Mouse (Mus musculus) testis, postnatal 10 days (tissue): ENCODE results near the gene Barhl2.
A peak's percentile ranks its signal among the peaks of the same experiment; 100 is the strongest.

Experiments used
- DNase-seq: peaks from one replicate; pipeline ENCODE4 v3.0.0; 2021; ENCODE audit warnings: low spot score

The Barhl2 gene

GRCm38 (mm10) chr5:106455106-106455920, 2.7 kb downstream of the Barhl2 start:
- DNase-seq, result no peak

- no peak for DNase-seq
These were observed 3.4 kb downstream of the Barhl2 start for GRCm38 (mm10) chr5:106454411-106455105.

- no peak for DNase-seq
These were observed 4.1 kb downstream of the Barhl2 start for GRCm38 (mm10) chr5:106453886-106454321.

GRCm38 (mm10) chr5:106453181-106453885, 4.6 kb downstream of the Barhl2 start:
- DNase-seq, result no peak

GRCm38 (mm10) chr5:106452686-106453085, 5.3 kb downstream of the Barhl2 start:
- DNase-seq, result no peak

- DNase-seq, result no peak
These were observed 6.1 kb downstream of the Barhl2 start for GRCm38 (mm10) chr5:106451681-106452440.

- no peak for DNase-seq
These were observed 7.4 kb downstream of the Barhl2 start for GRCm38 (mm10) chr5:106450426-106451160.

GRCm38 (mm10) chr5:106449720-106450425, 8.1 kb downstream of the Barhl2 start:
- DNase-seq, result no peak

- no peak for DNase-seq
These were observed 9.2 kb downstream of the Barhl2 start for GRCm38 (mm10) chr5:106448798-106449125.

- DNase-seq, result no peak
These were observed 9.8 kb downstream of the Barhl2 start for GRCm38 (mm10) chr5:106447951-106448797.

- DNase-seq, result no peak
These were observed 10.7 kb downstream of the Barhl2 start for GRCm38 (mm10) chr5:106447091-106447820.

GRCm38 (mm10) chr5:106446593-106446992, 11.4 kb downstream of the Barhl2 start:
- DNase-seq, result no peak

- DNase-seq, result no peak
These were observed 12.3 kb downstream of the Barhl2 start for GRCm38 (mm10) chr5:106445681-106446080.

- DNase-seq, result no peak
These were observed 19.1 kb downstream of the Barhl2 start for GRCm38 (mm10) chr5:106438916-106439315.

- no peak for DNase-seq
These were observed 31.9 kb downstream of the Barhl2 start for GRCm38 (mm10) chr5:106426069-106426468.

GRCm38 (mm10) chr5:106420871-106421270, 37.1 kb downstream of the Barhl2 start:
- DNase-seq, result no peak

- no peak for DNase-seq
These were observed 37.6 kb downstream of the Barhl2 start for GRCm38 (mm10) chr5:106420370-106420769.

- peak; percentile 63 for DNase-seq
These were observed 40.8 kb downstream of the Barhl2 start for GRCm38 (mm10) chr5:106417210-106417609.

- DNase-seq, result no peak
These were observed 41.4 kb downstream of the Barhl2 start for GRCm38 (mm10) chr5:106416550-106416949.
